In the genomic region with DNA sequence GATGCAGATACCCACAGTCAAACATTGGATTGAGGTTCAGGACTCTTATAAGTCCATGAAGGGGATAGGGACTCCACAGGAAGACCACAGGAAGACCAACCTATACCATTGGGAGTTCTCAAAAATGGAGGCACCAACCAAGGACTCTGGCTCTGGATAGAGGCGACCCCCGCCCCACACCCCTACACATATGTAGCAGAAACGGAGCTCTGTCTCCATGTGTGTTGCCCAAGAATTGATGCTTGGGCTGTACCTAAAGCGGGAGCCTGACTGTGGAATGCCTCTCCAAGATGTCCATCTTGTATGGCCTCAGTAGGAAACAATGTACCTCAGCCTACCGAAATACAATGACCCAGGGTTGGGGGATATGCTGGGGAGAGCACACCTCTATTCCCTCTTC, we compare ENCODE assay signal across 32 mouse cellular contexts.
"Had no signal": no experiment of that assay in that cellular context is flagged by ENCODE, and none has a peak within 500 bp of the region (broad histone marks: within the 10 kb centered on the region; RNA-seq: fewer than 3 reads in every experiment).

No protein-coding gene starts in this region.

- H3K36me3 ChIP-seq: limb, embryonic 10.5 days; limb, embryonic 12.5 days; limb, embryonic 13.5 days; limb, embryonic 15.5 days; liver, embryonic 12.5 days; liver, embryonic 13.5 days; liver, embryonic 15.5 days; lung, embryonic 15.5 days; midbrain, embryonic 10.5 days; midbrain, embryonic 12.5 days; midbrain, embryonic 13.5 days; midbrain, embryonic 15.5 days; neural tube, embryonic 12.5 days had no signal

- H3K9ac ChIP-seq: limb, embryonic 12.5 days; limb, embryonic 13.5 days; limb, embryonic 15.5 days; liver, embryonic 12.5 days; liver, embryonic 13.5 days; liver, embryonic 14.5 days; liver, embryonic 15.5 days; liver, postnatal 0 days; lung, embryonic 14.5 days; lung, embryonic 15.5 days; midbrain, embryonic 12.5 days; midbrain, embryonic 13.5 days; midbrain, embryonic 15.5 days; neural tube, embryonic 12.5 days had no signal

- ATAC-seq: liver, embryonic 12.5 days; liver, postnatal 0 days; lung, postnatal 0 days; midbrain, embryonic 13.5 days; midbrain, embryonic 15.5 days; midbrain, embryonic 16.5 days had no signal

- H3K27me3 ChIP-seq: limb, embryonic 12.5 days; limb, embryonic 13.5 days; limb, embryonic 15.5 days; liver, embryonic 12.5 days; liver, embryonic 13.5 days; liver, embryonic 15.5 days; lung, embryonic 15.5 days; megakaryocyte, embryonic 14.5 days; midbrain, embryonic 12.5 days; midbrain, embryonic 13.5 days; midbrain, embryonic 15.5 days; neural tube, embryonic 12.5 days had no signal

- H3K4me1 ChIP-seq: limb, embryonic 10.5 days; limb, embryonic 12.5 days; limb, embryonic 13.5 days; limb, embryonic 15.5 days; liver, embryonic 12.5 days; liver, embryonic 13.5 days; liver, embryonic 15.5 days; lung, embryonic 15.5 days; megakaryocyte, embryonic 14.5 days; midbrain, embryonic 10.5 days; midbrain, embryonic 12.5 days; midbrain, embryonic 13.5 days; midbrain, embryonic 15.5 days; neural tube, embryonic 12.5 days had no signal

- H3K4me3 ChIP-seq: limb, embryonic 10.5 days; limb, embryonic 12.5 days; limb, embryonic 13.5 days; limb, embryonic 15.5 days; liver, embryonic 12.5 days; liver, embryonic 13.5 days; liver, embryonic 15.5 days; lung, embryonic 15.5 days; megakaryocyte, embryonic 14.5 days; midbrain, embryonic 10.5 days; midbrain, embryonic 12.5 days; midbrain, embryonic 13.5 days; midbrain, embryonic 15.5 days; myocyte; neural tube, embryonic 12.5 days had no signal

- H3K9me3 ChIP-seq: limb, embryonic 10.5 days; limb, embryonic 12.5 days; limb, embryonic 13.5 days; limb, embryonic 15.5 days; liver, embryonic 12.5 days; liver, embryonic 15.5 days; lung, embryonic 15.5 days; megakaryocyte, embryonic 14.5 days; midbrain, embryonic 10.5 days; midbrain, embryonic 12.5 days; midbrain, embryonic 13.5 days; midbrain, embryonic 15.5 days; neural tube, embryonic 12.5 days had no signal

- H3K27ac ChIP-seq: limb, embryonic 10.5 days; limb, embryonic 12.5 days; limb, embryonic 13.5 days; limb, embryonic 15.5 days; liver, embryonic 12.5 days; liver, embryonic 13.5 days; liver, embryonic 14.5 days; liver, embryonic 15.5 days; lung, embryonic 15.5 days; macrophage; midbrain, embryonic 10.5 days; midbrain, embryonic 12.5 days; midbrain, embryonic 13.5 days; midbrain, embryonic 15.5 days; neural tube, embryonic 12.5 days had no signal

- H3K4me2 ChIP-seq: limb, embryonic 12.5 days; limb, embryonic 13.5 days; limb, embryonic 15.5 days; liver, embryonic 11.5 days; liver, embryonic 12.5 days; liver, embryonic 13.5 days; liver, embryonic 15.5 days; lung, embryonic 14.5 days; lung, embryonic 15.5 days; midbrain, embryonic 11.5 days; midbrain, embryonic 12.5 days; midbrain, embryonic 13.5 days; midbrain, embryonic 15.5 days; neural tube, embryonic 12.5 days had no signal

- DNase-seq: left cerebral cortex, postnatal 4 days; liver; liver, embryonic 13.5 days; liver, postnatal 0 days; lung, adult 18-20 months; lung, adult 2 months; lung, embryonic 14.5 days; lung, postnatal 10 days; lung, postnatal 14 days; lung, postnatal 36 days; lung, postnatal 4 days; midbrain, embryonic 14.5 days had no signal
